Mouse (Mus musculus): ENCODE measurements around the gene Ngly1. TPM values are rescaled to one million over a fixed set of nuclear protein-coding genes. Genes with fewer than 3 reads are reported as not detected.

Ngly1 gene
- polyA plus RNA-seq, 1 experiment from 2014 or later, result 46.0 TPM

Other genes starting within 250 kb of the Ngly1 start
- gene Oxsm, start 528 bp downstream of the Ngly1 start, polyA plus RNA-seq (2014; fragmentation: Nextera tagmentation; extraction: Ambion mirVana), result 1.0 and 1.5 TPM in 2 replicates
- gene Top2b, start 115.9 kb downstream of the Ngly1 start, polyA plus RNA-seq (2014; fragmentation: Nextera tagmentation; extraction: Ambion mirVana), result 64.4 and 81.7 TPM in 2 replicates